Mouse (Mus musculus) bone marrow macrophage, adult 2 months (primary cell): Measurements from ENCODE around the gene Prune2.

ENCODE experiments used
- CTCF ChIP-seq: IDR thresholded peaks from 2 replicates; pipeline ENCODE4 v1.5.1; 2012; ENCODE audit warnings: low read depth, mild to moderate bottlenecking, low read length, moderate library complexity
- POLR2A ChIP-seq: IDR thresholded peaks from 2 replicates; pipeline ENCODE4 v1.6.1; 2012; ENCODE audit warnings: mild to moderate bottlenecking, low read depth, low read length, borderline replicate concordance

GRCm38 (mm10) chr19:17207141-17207540 lies 251.2 kb downstream of the Prune2 start:
- TF ChIP-seq POLR2A: no peak
- TF ChIP-seq CTCF: no peak
